Mouse (Mus musculus): ENCODE data around the gene Gm44503. TPM values are rescaled to one million over a fixed set of nuclear protein-coding genes. Genes with fewer than 3 reads are reported as not detected.

Gene Gm44503
- total RNA-seq, 2 experiments from 2014 or later: not detected

Small RNA genes within 50 kb of the gene (microRNA-seq; reads per million reads assigned to microRNA genes)
- not detected for gene Gm27353

Other genes with a start within 250 kb of the Gm44503 start
- 1 to 10 TPM in 1 of 2 experiments, under 1 TPM in 1; 0.98 to 1.9 TPM for gene Prtg, start 152.0 kb upstream of the Gm44503 start, total RNA-seq (2021)
- gene Pygo1, start 33.2 kb upstream of the Gm44503 start, total RNA-seq (2021): 1 to 10 TPM; 6.2 to 7.0 TPM
- gene Dyx1c1, start 67 bp upstream of the Gm44503 start, total RNA-seq (2021): under 1 TPM; 0.54 to 0.80 TPM
- 1 to 10 TPM; 5.2 to 6.2 TPM for gene Ccpg1os, start 26.5 kb downstream of the Gm44503 start, total RNA-seq (2021)
- 10 to 100 TPM; 30.4 to 36.2 TPM for gene Ccpg1, start 26.6 kb downstream of the Gm44503 start, total RNA-seq (2021)
- 1 to 10 TPM; 6.7 to 7.0 TPM for gene Pigb, start 81.5 kb downstream of the Gm44503 start, total RNA-seq (2021)
- 1 to 10 TPM; 2.5 to 3.1 TPM for gene Rab27a, start 86.0 kb downstream of the Gm44503 start, total RNA-seq (2021)
- not detected for gene Khdc3, start 143.0 kb downstream of the Gm44503 start, total RNA-seq (2021)
- gene Gm20509, start 143.6 kb downstream of the Gm44503 start, total RNA-seq (2021): not detected
- gene Rsl24d1, start 154.6 kb downstream of the Gm44503 start, total RNA-seq (2021): 10 to 100 TPM; 45.3 to 47.6 TPM

All from gastrocnemius, postnatal 4 days (tissue).